Mouse (Mus musculus) embryo, embryonic 11.5 days (tissue): ENCODE measurements around the gene Styxl1.
A peak's percentile ranks its signal among the peaks of the same experiment; 100 is the strongest.

Experiments used
- DNase-seq: peaks from one replicate; pipeline ENCODE4 v3.0.0-alpha.2; 2012; ENCODE audit warnings: low read depth, low spot score

Styxl1 gene

GRCm38 (mm10) chr5:135725991-135726390 is 52.2 kb downstream of the Styxl1 start:
- no peak for DNase-seq

- peak; percentile 54 for DNase-seq
Measured at GRCm38 (mm10) chr5:135725391-135725841, 52.8 kb downstream of the Styxl1 start.

GRCm38 (mm10) chr5:135724536-135725322 is 53.5 kb downstream of the Styxl1 start:
- DNase-seq = peak; percentile 52

GRCm38 (mm10) chr5:135723165-135723751 is 54.9 kb downstream of the Styxl1 start:
- no peak for DNase-seq

GRCm38 (mm10) chr5:135722121-135722520 is 56.1 kb downstream of the Styxl1 start:
- no peak for DNase-seq

GRCm38 (mm10) chr5:135721076-135721475 is 57.1 kb downstream of the Styxl1 start:
- DNase-seq = no peak

GRCm38 (mm10) chr5:135720121-135720520 is 58.1 kb downstream of the Styxl1 start:
- DNase-seq = no peak

GRCm38 (mm10) chr5:135719586-135720120 is 58.5 kb downstream of the Styxl1 start:
- no peak for DNase-seq

- DNase-seq = no peak
Measured at GRCm38 (mm10) chr5:135715624-135716023, 62.6 kb downstream of the Styxl1 start.

GRCm38 (mm10) chr5:135713441-135714218 is 64.6 kb downstream of the Styxl1 start:
- no peak for DNase-seq

- no peak for DNase-seq
Measured at GRCm38 (mm10) chr5:135712803-135713202, 65.4 kb downstream of the Styxl1 start.

GRCm38 (mm10) chr5:135711582-135712355 is 66.4 kb downstream of the Styxl1 start:
- DNase-seq = no peak

- DNase-seq = no peak
Measured at GRCm38 (mm10) chr5:135710599-135711214, 67.5 kb downstream of the Styxl1 start.

GRCm38 (mm10) chr5:135709716-135710115 is 68.5 kb downstream of the Styxl1 start:
- DNase-seq = no peak

- no peak for DNase-seq
Measured at GRCm38 (mm10) chr5:135707855-135708254, 70.3 kb downstream of the Styxl1 start.

GRCm38 (mm10) chr5:135707039-135707438 is 71.1 kb downstream of the Styxl1 start:
- no peak for DNase-seq

GRCm38 (mm10) chr5:135705383-135705782 is 72.8 kb downstream of the Styxl1 start:
- DNase-seq = no peak

GRCm38 (mm10) chr5:135703431-135703830 is 74.8 kb downstream of the Styxl1 start:
- DNase-seq = no peak

- DNase-seq = no peak
Measured at GRCm38 (mm10) chr5:135702682-135703192, 75.4 kb downstream of the Styxl1 start.

GRCm38 (mm10) chr5:135702190-135702589 is 76.0 kb downstream of the Styxl1 start:
- no peak for DNase-seq

GRCm38 (mm10) chr5:135701601-135702000 is 76.6 kb downstream of the Styxl1 start:
- no peak for DNase-seq
